Mouse (Mus musculus): ENCODE measurements around the gene Gas7. TPM values are rescaled to one million over a fixed set of nuclear protein-coding genes. Genes with fewer than 3 reads are reported as not detected.

Gene Gas7
- total and polyA plus RNA-seq, 3 experiments = 5.8 to 11.5 (median 9.3) TPM

- Histone ChIP-seq H3K36me3 (ENCODE audit: control insufficient read depth, insufficient read depth, low read length) (no peaks in the 10 kb centered on the region), H3K4me3 (peak overlapping the region; percentile 54), H3K79me2 (replicated peaks; ENCODE audit: control insufficient read depth, insufficient read depth, low read length) (no peaks in the 10 kb centered on the region), H3K4me1 (ENCODE audit: control insufficient read depth, insufficient read depth, low read length) (no peaks in the 10 kb centered on the region; the same call in 1 of the 2 replicates), H3K27ac (no peak overlapping the region), H3K27me3 (ENCODE audit: control insufficient read depth, insufficient read depth, low read length) (peaks cover 4% of the 10 kb centered on the region), H3K9ac (ENCODE audit: low read depth, low read length) (peak overlapping the region; percentile 64)
- no peak for TF ChIP-seq EP300 (IDR thresholded peaks at IDR 0.05; ENCODE audit: insufficient read depth, low read depth, low read length)
- peak in 1 of 2 experiments; percentile 43 for DNase-seq
- intact Hi-C loops (cut with DNase I) = loop anchor here (5.0 kb wide), 1 partner anchor 79 kb away; no protein-coding TSS in a partner anchor
- 39% methylated on average over 7 of the region's 7 CpGs for WGBS
These were observed 792 bp downstream of the Gas7 start for GRCm38 (mm10) chr11:67456029-67456428.

- no peak for DNase-seq
- H3K4me3 ChIP-seq = no peak overlapping the region
These were observed 2.9 kb downstream of the Gas7 start for GRCm38 (mm10) chr11:67458171-67458570.

GRCm38 (mm10) chr11:67467132-67467531 lies 11.9 kb downstream of the Gas7 start:
- no peak for DNase-seq
- Histone ChIP-seq H3K27ac (no peak overlapping the region), H3K36me3 (ENCODE audit: control insufficient read depth, insufficient read depth, low read length) (no peaks in the 10 kb centered on the region), H3K9ac (ENCODE audit: low read depth, low read length) (no peak overlapping the region), H3K4me3 (no peak overlapping the region), H3K27me3 (ENCODE audit: control insufficient read depth, insufficient read depth, low read length) (no peaks in the 10 kb centered on the region), H3K4me1 (ENCODE audit: control insufficient read depth, insufficient read depth, low read length) (peaks cover 1% of the 10 kb centered on the region; the same call in 1 of the 2 replicates), H3K79me2 (replicated peaks; ENCODE audit: control insufficient read depth, insufficient read depth, low read length) (no peaks in the 10 kb centered on the region)
- 46% methylated on average over 4 of the region's 4 CpGs for WGBS
- intact Hi-C loops (cut with DNase I) = no loop called here
- TF ChIP-seq CTCF (IDR thresholded peaks at IDR 0.05) (no peak), POLR2A (IDR thresholded peaks at IDR 0.05; ENCODE audit: insufficient read depth, low read depth, low read length) (no peak), EP300 (IDR thresholded peaks at IDR 0.05; ENCODE audit: insufficient read depth, low read depth, low read length) (no peak)

More at GRCm38 (mm10) chr11:67458171-67458570, 2.9 kb downstream of the Gas7 start:
- Histone ChIP-seq H3K36me3 (ENCODE audit: control insufficient read depth, insufficient read depth, low read length) (no peaks in the 10 kb centered on the region), H3K27me3 (ENCODE audit: control insufficient read depth, insufficient read depth, low read length) (peaks cover 4% of the 10 kb centered on the region), H3K4me1 (ENCODE audit: control insufficient read depth, insufficient read depth, low read length) (peaks cover 2% of the 10 kb centered on the region), H3K27ac (no peak overlapping the region), H3K79me2 (replicated peaks; ENCODE audit: control insufficient read depth, insufficient read depth, low read length) (no peaks in the 10 kb centered on the region), H3K9ac (ENCODE audit: low read depth, low read length) (no peak overlapping the region)
- 39% methylated on average over 2 of the region's 2 CpGs for WGBS
- TF ChIP-seq CTCF (IDR thresholded peaks at IDR 0.05) (peak; percentile 60), EP300 (IDR thresholded peaks at IDR 0.05; ENCODE audit: insufficient read depth, low read depth, low read length) (no peak), POLR2A (IDR thresholded peaks at IDR 0.05; ENCODE audit: insufficient read depth, low read depth, low read length) (no peak)
- intact Hi-C loops (cut with DNase I) = loop anchor here (5.0 kb wide), 1 partner anchor 81 kb away; no protein-coding TSS in a partner anchor

DNA sequence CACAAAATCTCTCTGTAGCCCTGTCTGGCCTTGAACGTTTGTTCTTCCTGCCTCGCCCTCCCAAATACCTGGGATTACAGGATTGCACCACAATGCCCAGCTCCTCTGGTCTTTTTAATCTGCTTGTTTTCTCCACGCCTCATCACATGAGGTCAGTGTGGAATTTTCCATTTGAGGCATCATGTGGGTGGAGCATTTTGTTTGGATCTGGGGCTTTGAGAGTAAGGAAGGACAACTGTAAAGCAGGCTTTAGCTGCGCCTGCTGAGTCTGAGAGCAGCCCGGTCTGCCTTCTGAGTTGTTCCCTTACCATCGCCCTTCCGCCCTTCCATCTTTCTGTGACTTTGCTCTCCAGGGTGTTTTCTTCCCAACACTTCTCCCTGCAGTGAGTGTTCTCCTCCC lies 13.6 kb downstream of the Gas7 start:
- no peaks in the 10 kb centered on the region for H3K36me3 ChIP-seq (ENCODE audit: control insufficient read depth, insufficient read depth, low read length)
- no peaks in the 10 kb centered on the region for H3K79me2 ChIP-seq (replicated peaks; ENCODE audit: control insufficient read depth, insufficient read depth, low read length)
- DNase-seq = peak; percentile 49 to 60
- H3K27ac ChIP-seq = peak overlapping the region; percentile 5; the same call in 1 of the 2 replicates
- H3K4me3 ChIP-seq = no peak overlapping the region
- no peaks in the 10 kb centered on the region for H3K27me3 ChIP-seq (ENCODE audit: control insufficient read depth, insufficient read depth, low read length)
- 63% methylated on average over 7 of the region's 7 CpGs for WGBS
- intact Hi-C loops (cut with DNase I) = no loop called here
- H3K4me1 ChIP-seq (ENCODE audit: control insufficient read depth, insufficient read depth, low read length) = peaks cover 1% of the 10 kb centered on the region; the same call in 1 of the 2 replicates
- no peak overlapping the region for H3K9ac ChIP-seq (ENCODE audit: low read depth, low read length)
- TF ChIP-seq POLR2A (IDR thresholded peaks at IDR 0.05; ENCODE audit: insufficient read depth, low read depth, low read length) (peak; percentile 61), EP300 (IDR thresholded peaks at IDR 0.05; ENCODE audit: insufficient read depth, low read depth, low read length) (0 out of 2 replicates have a peak, but pooled peaks have one; percentile 13), CTCF (IDR thresholded peaks at IDR 0.05) (no peak)

- Histone ChIP-seq H3K4me1 (ENCODE audit: control insufficient read depth, insufficient read depth, low read length) (no peaks in the 10 kb centered on the region), H3K4me3 (no peak overlapping the region), H3K27ac (no peak overlapping the region), H3K79me2 (replicated peaks; ENCODE audit: control insufficient read depth, insufficient read depth, low read length) (no peaks in the 10 kb centered on the region), H3K36me3 (ENCODE audit: control insufficient read depth, insufficient read depth, low read length) (no peaks in the 10 kb centered on the region), H3K9ac (ENCODE audit: low read depth, low read length) (no peak overlapping the region), H3K27me3 (ENCODE audit: control insufficient read depth, insufficient read depth, low read length) (no peaks in the 10 kb centered on the region)
- intact Hi-C loops (cut with DNase I) = no loop called here
- DNase-seq = no peak
- 64% methylated on average over 5 of the region's 5 CpGs for WGBS
- no peak for TF ChIP-seq EP300 (IDR thresholded peaks at IDR 0.05; ENCODE audit: insufficient read depth, low read depth, low read length)
- TF ChIP-seq POLR2A (IDR thresholded peaks at IDR 0.05; ENCODE audit: insufficient read depth, low read depth, low read length) = no peak
- TF ChIP-seq CTCF (IDR thresholded peaks at IDR 0.05) = no peak
These were observed 19.4 kb downstream of the Gas7 start for GRCm38 (mm10) chr11:67474590-67474989.

DNA sequence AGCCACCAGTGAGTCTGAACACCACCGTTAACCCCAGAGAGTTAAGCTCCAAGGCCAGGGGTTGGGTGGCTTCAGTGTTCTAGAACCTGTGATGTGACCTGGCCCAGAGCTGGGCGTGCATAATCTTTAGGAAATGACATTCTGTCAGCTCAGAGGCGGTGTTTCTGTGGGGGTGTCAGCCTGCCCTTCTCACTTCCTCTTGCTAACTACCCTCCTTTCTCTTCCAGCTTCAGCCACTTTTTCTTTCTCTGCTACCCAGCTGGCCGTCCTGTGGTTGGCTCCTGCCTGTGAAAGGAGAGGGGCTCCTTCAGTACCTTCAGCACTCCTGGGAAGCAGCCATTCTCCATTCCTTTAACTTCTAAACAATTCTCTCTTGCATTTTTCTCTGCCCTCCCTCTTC lies 24.3 kb downstream of the Gas7 start:
- DNase-seq = no peak
- Histone ChIP-seq H3K9ac (ENCODE audit: low read depth, low read length) (no peak overlapping the region), H3K36me3 (ENCODE audit: control insufficient read depth, insufficient read depth, low read length) (no peaks in the 10 kb centered on the region), H3K4me1 (ENCODE audit: control insufficient read depth, insufficient read depth, low read length) (peaks cover 2% of the 10 kb centered on the region; the same call in 1 of the 2 replicates), H3K4me3 (no peak overlapping the region), H3K79me2 (replicated peaks; ENCODE audit: control insufficient read depth, insufficient read depth, low read length) (no peaks in the 10 kb centered on the region), H3K27me3 (ENCODE audit: control insufficient read depth, insufficient read depth, low read length) (no peaks in the 10 kb centered on the region), H3K27ac (no peak overlapping the region)
- intact Hi-C loops (cut with DNase I) = no loop called here
- WGBS = 52% methylated on average over 4 of the region's 4 CpGs
- no peak for TF ChIP-seq POLR2A (IDR thresholded peaks at IDR 0.05; ENCODE audit: insufficient read depth, low read depth, low read length)
- no peak for TF ChIP-seq EP300 (IDR thresholded peaks at IDR 0.05; ENCODE audit: insufficient read depth, low read depth, low read length)
- TF ChIP-seq CTCF (IDR thresholded peaks at IDR 0.05) = no peak

All from heart, adult 2 months (tissue).